Mouse (Mus musculus): ENCODE measurements around the gene Dnmt3c. TPM values are rescaled to one million over a fixed set of nuclear protein-coding genes. Genes with fewer than 3 reads are reported as not detected.
"Not testable (repeated sequence)": the region's sequence is repeated elsewhere in the genome, so short reads cannot be mapped to it uniquely, and the experiment has no call there.

Dnmt3c gene
- polyA plus RNA-seq, 1 experiment = not detected

- Histone ChIP-seq H3K4me2 (ENCODE audit: low read depth) (no peak overlapping the region), H3ac (ENCODE audit: control insufficient read depth, insufficient read length) (no peak overlapping the region), H3K27me3 (ENCODE audit: control insufficient read depth, insufficient read depth, insufficient read length) (no peaks in the 10 kb centered on the region), H3K4me3 (no peak overlapping the region), H3K36me3 (ENCODE audit: control insufficient read depth, insufficient read depth) (no peaks in the 10 kb centered on the region), H3K79me2 (ENCODE audit: control insufficient read depth, insufficient read depth) (no peaks in the 10 kb centered on the region)
- TF ChIP-seq SRF (IDR thresholded peaks at IDR 0.05; ENCODE audit: control insufficient read depth, insufficient read length, low read depth) = no peak
- TF ChIP-seq E2F4 (IDR thresholded peaks at IDR 0.05; ENCODE audit: insufficient read depth) = no peak
- TF ChIP-seq MYOG (IDR thresholded peaks at IDR 0.05; ENCODE audit: control insufficient read depth in 1 of 3, insufficient read depth in 1 of 3, insufficient read length in 2 of 3, low read depth in 2 of 3) = no peak
- TF ChIP-seq MYOD1 (IDR thresholded peaks at IDR 0.05; ENCODE audit: control insufficient read depth in 1 of 3, insufficient read length in 2 of 3, low read depth in 2 of 3) = no peak
- TF ChIP-seq REST (IDR thresholded peaks at IDR 0.05; ENCODE audit: insufficient read depth, insufficient read length) = no peak
- no peak for TF ChIP-seq MAX (IDR thresholded peaks at IDR 0.05; ENCODE audit: low read depth)
- TF ChIP-seq POLR2A (IDR thresholded peaks at IDR 0.05; ENCODE audit: insufficient read length, low read depth) = no peak
- no peak for TF ChIP-seq TCF12 (IDR thresholded peaks at IDR 0.05; ENCODE audit: insufficient read depth, poor library complexity, severe bottlenecking)
- TF ChIP-seq TCF3 (IDR thresholded peaks at IDR 0.05; ENCODE audit: insufficient read length, low read depth) = no peak
- TF ChIP-seq USF1 (IDR thresholded peaks at IDR 0.05; ENCODE audit: low read depth) = no peak
- no peak for TF ChIP-seq CEBPB (IDR thresholded peaks at IDR 0.05; ENCODE audit: insufficient read depth, poor library complexity, severe bottlenecking)
Observed at GRCm38 (mm10) chr2:153679959-153680358, 16.5 kb upstream of the Dnmt3c start.

DNA sequence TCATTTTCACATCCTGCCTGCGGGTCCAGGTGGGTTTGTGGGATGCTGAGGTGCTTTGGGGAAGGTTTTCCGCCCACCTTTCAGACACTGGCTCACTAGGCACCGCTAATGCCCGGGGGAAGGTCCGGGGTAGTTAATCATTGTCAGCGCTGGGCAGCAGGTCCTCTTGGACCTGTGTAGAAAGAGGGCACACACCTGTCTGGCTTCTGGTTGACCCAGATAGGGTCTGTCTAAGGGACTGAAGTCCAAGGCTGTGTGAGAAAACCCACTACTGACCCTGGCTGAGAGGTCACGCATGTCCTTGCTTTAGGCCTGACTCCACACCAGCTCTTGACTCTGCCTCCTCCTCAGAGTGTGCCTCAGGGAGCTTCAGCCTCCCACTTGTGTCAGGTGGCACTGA, 3.0 kb upstream of the Dnmt3c start:
- not testable (repeated sequence) for H3K79me2 ChIP-seq (ENCODE audit: control insufficient read depth, insufficient read depth); H3K36me3 ChIP-seq (ENCODE audit: control insufficient read depth, insufficient read depth); H3K4me3 ChIP-seq; H3K27me3 ChIP-seq (ENCODE audit: control insufficient read depth, insufficient read depth, insufficient read length); H3ac ChIP-seq (ENCODE audit: control insufficient read depth, insufficient read length); H3K4me2 ChIP-seq (ENCODE audit: low read depth)

GRCm38 (mm10) chr2:153694462-153695085, 1.9 kb upstream of the Dnmt3c start:
- Histone ChIP-seq H3K79me2 (ENCODE audit: control insufficient read depth, insufficient read depth) (no peaks in the 10 kb centered on the region), H3K4me2 (ENCODE audit: low read depth) (no peak overlapping the region), H3K36me3 (ENCODE audit: control insufficient read depth, insufficient read depth) (no peaks in the 10 kb centered on the region), H3K4me3 (no peak overlapping the region), H3ac (ENCODE audit: control insufficient read depth, insufficient read length) (no peak overlapping the region), H3K27me3 (ENCODE audit: control insufficient read depth, insufficient read depth, insufficient read length) (no peaks in the 10 kb centered on the region)
- TF ChIP-seq POLR2AphosphoS2 (IDR thresholded peaks at IDR 0.05; ENCODE audit: insufficient read length, low read depth) (no peak), CEBPB (IDR thresholded peaks at IDR 0.05; ENCODE audit: insufficient read depth, poor library complexity, severe bottlenecking) (no peak), E2F4 (IDR thresholded peaks at IDR 0.05; ENCODE audit: insufficient read depth) (no peak), MYOD1 (IDR thresholded peaks at IDR 0.05; ENCODE audit: control insufficient read depth in 1 of 3, insufficient read length in 2 of 3, low read depth in 2 of 3) (no peak), POLR2A (IDR thresholded peaks at IDR 0.05; ENCODE audit: insufficient read length, low read depth) (no peak), TCF12 (IDR thresholded peaks at IDR 0.05; ENCODE audit: insufficient read depth, poor library complexity, severe bottlenecking) (no peak), SRF (IDR thresholded peaks at IDR 0.05; ENCODE audit: control insufficient read depth, insufficient read length, low read depth) (no peak), REST (IDR thresholded peaks at IDR 0.05; ENCODE audit: insufficient read depth, insufficient read length) (no peak), MYOG (IDR thresholded peaks at IDR 0.05; ENCODE audit: control insufficient read depth in 1 of 3, insufficient read depth in 1 of 3, insufficient read length in 2 of 3, low read depth in 2 of 3) (no peak), TCF3 (IDR thresholded peaks at IDR 0.05; ENCODE audit: insufficient read length, low read depth) (no peak), MAX (IDR thresholded peaks at IDR 0.05; ENCODE audit: low read depth) (no peak), USF1 (IDR thresholded peaks at IDR 0.05; ENCODE audit: low read depth) (no peak)

DNA sequence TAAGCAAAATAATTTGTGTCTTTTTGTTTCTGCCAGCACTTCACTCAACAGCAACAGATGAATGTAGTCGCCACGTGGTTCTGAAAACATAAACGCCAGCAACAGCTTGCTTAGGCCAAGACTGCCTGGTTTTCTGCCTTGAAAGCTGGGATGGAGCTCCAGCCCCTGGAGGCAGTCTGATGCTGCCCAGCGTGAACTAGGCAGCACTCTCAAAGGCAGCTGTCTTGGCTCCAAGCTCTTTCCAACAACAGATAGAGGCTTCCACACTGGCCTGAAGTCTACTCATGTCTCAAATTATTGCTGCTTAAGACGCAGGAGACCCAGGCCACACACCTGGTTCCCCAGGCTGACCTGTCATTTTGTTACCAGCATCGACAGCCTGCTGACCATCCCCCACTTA, 6.9 kb downstream of the Dnmt3c start:
- H3K79me2 ChIP-seq (ENCODE audit: control insufficient read depth, insufficient read depth) = no peaks in the 10 kb centered on the region
- TF ChIP-seq SRF (IDR thresholded peaks at IDR 0.05; ENCODE audit: control insufficient read depth, insufficient read length, low read depth) (no peak), POLR2AphosphoS2 (IDR thresholded peaks at IDR 0.05; ENCODE audit: insufficient read length, low read depth) (no peak), USF1 (IDR thresholded peaks at IDR 0.05; ENCODE audit: low read depth) (no peak), TCF12 (IDR thresholded peaks at IDR 0.05; ENCODE audit: insufficient read depth, poor library complexity, severe bottlenecking) (no peak), CEBPB (IDR thresholded peaks at IDR 0.05; ENCODE audit: insufficient read depth, poor library complexity, severe bottlenecking) (no peak), REST (IDR thresholded peaks at IDR 0.05; ENCODE audit: insufficient read depth, insufficient read length) (no peak), MYOG (IDR thresholded peaks at IDR 0.05; ENCODE audit: control insufficient read depth in 1 of 3, insufficient read depth in 1 of 3, insufficient read length in 2 of 3, low read depth in 2 of 3) (no peak), TCF3 (IDR thresholded peaks at IDR 0.05; ENCODE audit: insufficient read length, low read depth) (no peak), E2F4 (IDR thresholded peaks at IDR 0.05; ENCODE audit: insufficient read depth) (no peak), POLR2A (IDR thresholded peaks at IDR 0.05; ENCODE audit: insufficient read length, low read depth) (no peak), MAX (IDR thresholded peaks at IDR 0.05; ENCODE audit: low read depth) (no peak)
- H3K36me3 ChIP-seq (ENCODE audit: control insufficient read depth, insufficient read depth) = no peaks in the 10 kb centered on the region
- H3K4me2 ChIP-seq (ENCODE audit: low read depth) = no peak overlapping the region
- H3K4me3 ChIP-seq = no peak overlapping the region
- no peaks in the 10 kb centered on the region for H3K27me3 ChIP-seq (ENCODE audit: control insufficient read depth, insufficient read depth, insufficient read length)
- H3ac ChIP-seq (ENCODE audit: control insufficient read depth, insufficient read length) = no peak overlapping the region

GRCm38 (mm10) chr2:153710701-153711330, 14.4 kb downstream of the Dnmt3c start:
- Histone ChIP-seq H3ac (ENCODE audit: control insufficient read depth, insufficient read length) (no peak overlapping the region), H3K4me2 (ENCODE audit: low read depth) (no peak overlapping the region), H3K36me3 (ENCODE audit: control insufficient read depth, insufficient read depth) (no peaks in the 10 kb centered on the region), H3K79me2 (ENCODE audit: control insufficient read depth, insufficient read depth) (no peaks in the 10 kb centered on the region), H3K27me3 (ENCODE audit: control insufficient read depth, insufficient read depth, insufficient read length) (no peaks in the 10 kb centered on the region), H3K4me3 (no peak overlapping the region)
- TF ChIP-seq POLR2AphosphoS2 (IDR thresholded peaks at IDR 0.05; ENCODE audit: insufficient read length, low read depth) = no peak
- TF ChIP-seq E2F4 (IDR thresholded peaks at IDR 0.05; ENCODE audit: insufficient read depth) = no peak
- TF ChIP-seq MYOD1 (IDR thresholded peaks at IDR 0.05; ENCODE audit: control insufficient read depth in 1 of 3, insufficient read length in 2 of 3, low read depth in 2 of 3) = no peak
- no peak for TF ChIP-seq SRF (IDR thresholded peaks at IDR 0.05; ENCODE audit: control insufficient read depth, insufficient read length, low read depth)
- no peak for TF ChIP-seq CEBPB (IDR thresholded peaks at IDR 0.05; ENCODE audit: insufficient read depth, poor library complexity, severe bottlenecking)
- no peak for TF ChIP-seq USF1 (IDR thresholded peaks at IDR 0.05; ENCODE audit: low read depth)
- no peak for TF ChIP-seq REST (IDR thresholded peaks at IDR 0.05; ENCODE audit: insufficient read depth, insufficient read length)
- TF ChIP-seq TCF3 (IDR thresholded peaks at IDR 0.05; ENCODE audit: insufficient read length, low read depth) = no peak
- TF ChIP-seq MAX (IDR thresholded peaks at IDR 0.05; ENCODE audit: low read depth) = no peak
- TF ChIP-seq TCF12 (IDR thresholded peaks at IDR 0.05; ENCODE audit: insufficient read depth, poor library complexity, severe bottlenecking) = no peak
- no peak for TF ChIP-seq MYOG (IDR thresholded peaks at IDR 0.05; ENCODE audit: control insufficient read depth in 1 of 3, insufficient read depth in 1 of 3, insufficient read length in 2 of 3, low read depth in 2 of 3)
- TF ChIP-seq POLR2A (IDR thresholded peaks at IDR 0.05; ENCODE audit: insufficient read length, low read depth) = no peak

Measured in myocyte (in vitro differentiated cells).